Mouse (Mus musculus) brain, embryonic 14.5 days (tissue): ENCODE data around the gene Vsig10.

ENCODE experiments used
- CTCF ChIP-seq: fragments of 200-500 bp; IDR thresholded peaks from 2 replicates; pipeline ENCODE4 v1.5.1; 2012; ENCODE audit warnings: inconsistent platforms, mild to moderate bottlenecking, moderate library complexity, borderline replicate concordance; ENCODE audit not compliant: insufficient read depth, insufficient read length; ENCODE audit errors: extremely low read depth
- POLR2A ChIP-seq: fragments of 200-500 bp; IDR thresholded peaks from 2 replicates; pipeline ENCODE4 v1.6.1; 2012; ENCODE audit warnings: mild to moderate bottlenecking, inconsistent platforms, borderline replicate concordance; ENCODE audit not compliant: poor library complexity, insufficient read depth, insufficient read length, severe bottlenecking; ENCODE audit errors: extremely low read depth

DNA sequence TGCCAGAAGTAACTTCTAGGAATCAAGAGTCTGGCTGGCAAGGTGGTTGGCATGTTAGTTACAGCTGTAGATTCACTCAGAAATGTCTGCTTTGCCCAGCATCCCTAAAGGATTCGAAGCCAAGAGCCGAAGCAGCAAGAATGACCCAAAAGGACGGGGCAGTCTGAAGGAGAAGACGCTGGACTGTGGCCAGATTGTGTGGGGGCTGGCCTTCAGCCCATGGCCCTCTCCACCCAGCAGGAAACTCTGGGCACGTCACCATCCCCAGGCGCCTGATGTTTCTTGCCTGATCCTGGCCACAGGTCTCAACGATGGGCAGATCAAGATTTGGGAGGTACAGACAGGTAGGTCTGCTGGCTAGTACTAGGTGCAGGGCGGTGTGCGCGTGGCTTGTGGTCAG lies 51.7 kb downstream of the Vsig10 start:
- TF ChIP-seq POLR2A (no peak), CTCF (no peak)
